Mouse (Mus musculus) spleen, postnatal 14 days (tissue): ENCODE data around the gene Snx25.
"Not testable (repeated sequence)": the region's sequence is repeated elsewhere in the genome, so short reads cannot be mapped to it uniquely, and the experiment has no call there.

Experiments
- DNase-seq, 2 experiments: peaks; one replicate each; pipeline ENCODE4 v3.0.0; 2021 to 2022; ENCODE audit warnings: low spot score in 2 of 2

Gene Snx25

GRCm38 (mm10) chr8:46137843-46138596 is 13.9 kb downstream of the Snx25 start:
- no peak for DNase-seq

- DNase-seq: no peak
Measured at GRCm38 (mm10) chr8:46137336-46137735, 14.6 kb downstream of the Snx25 start.

- not testable (repeated sequence) for DNase-seq
Measured at GRCm38 (mm10) chr8:46135546-46135945, 16.4 kb downstream of the Snx25 start.

GRCm38 (mm10) chr8:46130426-46130825 is 21.5 kb downstream of the Snx25 start:
- DNase-seq: no peak

- DNase-seq: no peak
Measured at GRCm38 (mm10) chr8:46122498-46122897, 29.5 kb downstream of the Snx25 start.

GRCm38 (mm10) chr8:46119176-46119575 is 32.8 kb downstream of the Snx25 start:
- no peak for DNase-seq

- no peak for DNase-seq
Measured at GRCm38 (mm10) chr8:46117172-46117571, 34.8 kb downstream of the Snx25 start.

GRCm38 (mm10) chr8:46113421-46114170 is 38.4 kb downstream of the Snx25 start:
- DNase-seq: not testable (repeated sequence)

- no peak for DNase-seq
Measured at GRCm38 (mm10) chr8:46107690-46108089, 44.3 kb downstream of the Snx25 start.

- DNase-seq: no peak
Measured at GRCm38 (mm10) chr8:46103434-46103833, 48.5 kb downstream of the Snx25 start.

GRCm38 (mm10) chr8:46092667-46093360 is 59.1 kb downstream of the Snx25 start:
- no peak for DNase-seq

- DNase-seq: no peak
Measured at GRCm38 (mm10) chr8:46083141-46083540, 68.8 kb downstream of the Snx25 start.

- no peak for DNase-seq
Measured at GRCm38 (mm10) chr8:46081030-46081429, 70.9 kb downstream of the Snx25 start.

GRCm38 (mm10) chr8:46078866-46079265 is 73.1 kb downstream of the Snx25 start:
- DNase-seq: no peak

- DNase-seq: no peak
Measured at GRCm38 (mm10) chr8:46075223-46075622, 76.7 kb downstream of the Snx25 start.

- DNase-seq: no peak
Measured at GRCm38 (mm10) chr8:46073540-46074140, 78.3 kb downstream of the Snx25 start.

- DNase-seq: no peak
Measured at GRCm38 (mm10) chr8:46072798-46073197, 79.2 kb downstream of the Snx25 start.

GRCm38 (mm10) chr8:46040260-46040659 is 111.7 kb downstream of the Snx25 start:
- no peak for DNase-seq

GRCm38 (mm10) chr8:46039666-46040065 is 112.3 kb downstream of the Snx25 start:
- DNase-seq: no peak

GRCm38 (mm10) chr8:46036217-46036616 is 115.7 kb downstream of the Snx25 start:
- no peak for DNase-seq

GRCm38 (mm10) chr8:46024392-46024791 is 127.6 kb downstream of the Snx25 start:
- DNase-seq: no peak

- no peak for DNase-seq
Measured at GRCm38 (mm10) chr8:46022758-46023157, 129.2 kb downstream of the Snx25 start.
